Mouse (Mus musculus) CH12.LX (cell line): ENCODE data around the gene Tmprss12.

ENCODE experiments used
- CHD1 ChIP-seq: IDR thresholded peaks from 2 replicates; pipeline ENCODE4 v1.6.1; 2012; ENCODE audit warnings: low read depth, low read length, improper control_type of control experiment, inconsistent platforms
- CTCF ChIP-seq, 2 experiments: IDR thresholded peaks in 1 of 2; conservative IDR thresholded peaks in 1 of 2; 2 replicates each; pipeline ENCODE4 v1.5.1; 2011 to 2012; ENCODE audit warnings: low read depth in 2 of 2, low read length in 2 of 2, improper control_type of control experiment in 1 of 2, inconsistent platforms in 1 of 2, mild to moderate bottlenecking in 1 of 2, moderate library complexity in 1 of 2
- ELF1 ChIP-seq: IDR thresholded peaks from 2 replicates; pipeline ENCODE4 v1.6.1; 2014; ENCODE audit warnings: low read depth, mild to moderate bottlenecking, inconsistent platforms, low read length, improper control_type of control experiment
- EP300 ChIP-seq: IDR thresholded peaks from 2 replicates; pipeline ENCODE4 v1.6.1; 2011; ENCODE audit warnings: low read length, improper control_type of control experiment
- ETS1 ChIP-seq: conservative IDR thresholded peaks from 2 replicates; pipeline ENCODE4 v1.6.1; 2012; ENCODE audit warnings: low read depth, mild to moderate bottlenecking, inconsistent platforms, low read length, improper control_type of control experiment, moderate library complexity
- KAT2A ChIP-seq: IDR thresholded peaks from 2 replicates; pipeline ENCODE4 v1.6.1; 2012; ENCODE audit warnings: low read length, improper control_type of control experiment, inconsistent platforms; ENCODE audit not compliant: insufficient replicate concordance
- MAX ChIP-seq: IDR thresholded peaks from 2 replicates; pipeline ENCODE4 v1.6.1; 2011; ENCODE audit warnings: low read length, improper control_type of control experiment
- POLR2A ChIP-seq: IDR thresholded peaks from 2 replicates; pipeline ENCODE4 v1.6.1; 2011; ENCODE audit warnings: low read depth, mild to moderate bottlenecking, improper control_type of control experiment, low read length
- SIN3A ChIP-seq: IDR thresholded peaks from 2 replicates; pipeline ENCODE4 v1.6.1; 2012; ENCODE audit warnings: low read length, improper control_type of control experiment, inconsistent platforms
- SMC3 ChIP-seq: IDR thresholded peaks from 2 replicates; pipeline ENCODE4 v1.6.1; 2011; ENCODE audit warnings: low read depth, low read length, improper control_type of control experiment
- USF1 ChIP-seq: IDR thresholded peaks from 2 replicates; pipeline ENCODE4 v1.6.1; 2014; ENCODE audit warnings: low read depth, mild to moderate bottlenecking, inconsistent platforms, low read length, improper control_type of control experiment
- ZKSCAN1 ChIP-seq: IDR thresholded peaks from 2 replicates; pipeline ENCODE4 v1.6.1; 2012; ENCODE audit warnings: low read depth, inconsistent platforms, low read length, improper control_type of control experiment, borderline replicate concordance

GRCm38 (mm10) chr15:100269776-100270175 lies 10.9 kb upstream of the Tmprss12 start:
- TF ChIP-seq SIN3A, result no peak
- no peak for TF ChIP-seq CHD1
- TF ChIP-seq ETS1, result no peak
- no peak for TF ChIP-seq POLR2A
- TF ChIP-seq CTCF (conservative IDR thresholded peaks at IDR 0.05 in 1 of 2, IDR thresholded peaks at IDR 0.05 in 1 of 2; ENCODE audit: low read depth in 2 of 2, low read length in 2 of 2), result no peak
- no peak for TF ChIP-seq USF1
- TF ChIP-seq EP300, result no peak
- TF ChIP-seq ZKSCAN1, result no peak
- no peak for TF ChIP-seq MAX
- TF ChIP-seq KAT2A, result no peak
- no peak for TF ChIP-seq ELF1
- TF ChIP-seq SMC3, result no peak
